Mouse (Mus musculus) stomach, postnatal 0 days (tissue): ENCODE results near the gene Zscan5b. TPM values are rescaled to one million over a fixed set of nuclear protein-coding genes. Genes with fewer than 3 reads are reported as not detected.
A peak's percentile ranks its signal among the peaks of the same experiment; 100 is the strongest.
"Not testable (repeated sequence)": the region's sequence is repeated elsewhere in the genome, so short reads cannot be mapped to it uniquely, and the experiment has no call there.

ENCODE experiments used
- ATAC-seq: fragments of 200-750 bp; cut with Nextera tagmentation; 2 replicates; pipeline ENCODE4 v1.8.0; 2017; ENCODE audit not compliant: low FRiP score, low TSS enrichment
- DNase-seq: peaks from one replicate; pipeline ENCODE4 v3.0.0-alpha.2; 2016; ENCODE audit warnings: low spot score
- H3K27ac ChIP-seq: fragments of 300-500 bp; sonication (generic); replicated peaks from 2 replicates; pipeline ENCODE4 v1.5.1; 2014; ENCODE audit warnings: mild to moderate bottlenecking, control low read depth
- H3K27me3 ChIP-seq: fragments of 300-500 bp; sonication (generic); 2 replicates; pipeline ENCODE4 v1.6.1; 2014; ENCODE audit warnings: low read length; ENCODE audit not compliant: control insufficient read depth, insufficient read depth
- H3K36me3 ChIP-seq: fragments of 300-500 bp; sonication (generic); 2 replicates; pipeline ENCODE4 v1.6.1; 2014; ENCODE audit warnings: low read length, mixed read lengths; ENCODE audit not compliant: control insufficient read depth, insufficient read depth
- H3K4me1 ChIP-seq: fragments of 300-500 bp; sonication (generic); replicated peaks from 2 replicates; pipeline ENCODE4 v1.6.1; 2014; ENCODE audit warnings: antibody characterized with exemption; ENCODE audit not compliant: control insufficient read depth, insufficient read depth
- H3K4me2 ChIP-seq: fragments of 300-500 bp; sonication (generic); replicated peaks from 2 replicates; pipeline ENCODE4 v1.6.1; 2014; ENCODE audit warnings: low read depth, mild to moderate bottlenecking, control low read depth, moderate library complexity
- H3K4me3 ChIP-seq: fragments of 300-500 bp; sonication (generic); 2 replicates; pipeline ENCODE4 v1.5.1; 2014; ENCODE audit warnings: low read depth, low read length, control low read depth
- H3K9ac ChIP-seq: fragments of 300-500 bp; sonication (generic); 2 replicates; pipeline ENCODE4 v1.6.1; 2014; ENCODE audit warnings: mild to moderate bottlenecking, low read length, control low read depth, mixed read lengths
- H3K9me3 ChIP-seq: fragments of 300-500 bp; sonication (generic); 2 replicates; pipeline ENCODE4 v1.6.1; 2016; ENCODE audit warnings: low read length; ENCODE audit not compliant: control insufficient read depth
- CTCF ChIP-seq: IDR thresholded peaks from 2 replicates; pipeline ENCODE4 v1.5.1; 2016; ENCODE audit warnings: antibody characterized with exemption, low read depth, mild to moderate bottlenecking, moderate library complexity
- EP300 ChIP-seq: optimal IDR thresholded peaks from 2 replicates; pipeline ENCODE3; 2016; ENCODE audit warnings: antibody characterized with exemption
- WGBS: fragments of 180-500 bp; shearing (Covaris S2); extraction: QIAGEN DNeasy Blood & Tissue Kit; methylation state at CpG from one replicate; pipeline ENCODE4 v1.1.7; 2014; 5-methylcytosine and 5-hydroxymethylcytosine counted together
- polyA plus RNA-seq: library from polyadenylated mRNA; unstranded; fragments of >200 nt; fragmentation: Nextera tagmentation; extraction: Ambion mirVana; gene quantifications from 2 replicates; pipeline ENCODE4 v1.2.1, GENCODE M21; 2015

Gene Zscan5b
- polyA plus RNA-seq, 1 experiment from 2014 or later: not detected

DNA sequence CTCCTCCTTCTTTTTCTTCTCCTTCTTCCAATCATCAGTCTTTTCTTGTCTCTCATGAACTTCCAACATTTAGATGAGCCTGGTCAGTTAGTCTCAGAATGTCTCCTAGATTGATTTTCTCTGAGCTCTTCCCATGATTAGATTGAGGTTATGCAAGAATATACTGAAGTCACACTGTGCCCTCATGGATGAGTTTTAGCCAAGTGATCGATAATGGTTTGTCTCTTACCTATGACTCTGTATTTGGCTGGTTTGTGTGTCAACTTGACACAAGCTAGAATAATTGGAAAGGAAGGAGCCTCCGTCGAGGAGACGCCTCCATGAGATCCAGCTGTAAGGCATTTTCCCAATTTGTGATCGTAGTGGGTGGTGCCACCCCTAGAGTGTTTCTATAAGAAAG, 32.4 kb downstream of the Zscan5b start:
- ATAC-seq: no peak
- WGBS: 91% methylated on average over 5 of the region's 5 CpGs
- no peak overlapping the region for H3K4me3 ChIP-seq
- H3K4me2 ChIP-seq: no peak overlapping the region
- no peaks in the 10 kb centered on the region for H3K4me1 ChIP-seq
- no peak for DNase-seq
- no peaks in the 10 kb centered on the region for H3K9me3 ChIP-seq
- no peaks in the 10 kb centered on the region for H3K27me3 ChIP-seq
- H3K36me3 ChIP-seq: no peaks in the 10 kb centered on the region
- H3K9ac ChIP-seq: no peak overlapping the region
- H3K27ac ChIP-seq: no peak overlapping the region
- TF ChIP-seq CTCF (no peak), EP300 (no peak)

DNA sequence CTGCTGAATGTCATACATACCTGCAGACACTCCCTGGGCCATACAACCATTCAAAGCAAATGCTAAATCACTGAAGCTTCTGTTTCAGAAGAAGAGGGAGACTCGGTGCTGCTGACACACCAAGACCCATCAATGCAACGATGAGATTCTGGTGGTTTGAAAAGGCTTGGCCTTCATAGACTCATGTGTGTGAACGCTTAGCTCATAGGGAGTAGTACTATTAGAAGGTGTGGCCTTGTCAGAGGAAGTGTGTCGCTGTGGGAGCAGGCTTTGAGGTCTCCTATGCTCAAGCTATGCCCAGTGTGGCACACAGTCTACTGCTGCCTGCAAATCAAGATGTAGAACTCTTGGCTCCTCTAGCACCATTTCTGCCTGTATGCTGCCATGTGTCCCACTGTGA, 35.3 kb downstream of the Zscan5b start:
- 83% methylated on average over 4 of the region's 4 CpGs for WGBS
- ATAC-seq (no peak), DNase-seq (no peak)
- H3K9ac ChIP-seq: no peak overlapping the region
- H3K36me3 ChIP-seq: no peaks in the 10 kb centered on the region
- H3K9me3 ChIP-seq: no peaks in the 10 kb centered on the region
- TF ChIP-seq EP300: no peak
- no peak for TF ChIP-seq CTCF
- no peak overlapping the region for H3K4me2 ChIP-seq
- no peak overlapping the region for H3K27ac ChIP-seq
- H3K27me3 ChIP-seq: no peaks in the 10 kb centered on the region
- H3K4me1 ChIP-seq: no peaks in the 10 kb centered on the region
- no peak overlapping the region for H3K4me3 ChIP-seq

DNA sequence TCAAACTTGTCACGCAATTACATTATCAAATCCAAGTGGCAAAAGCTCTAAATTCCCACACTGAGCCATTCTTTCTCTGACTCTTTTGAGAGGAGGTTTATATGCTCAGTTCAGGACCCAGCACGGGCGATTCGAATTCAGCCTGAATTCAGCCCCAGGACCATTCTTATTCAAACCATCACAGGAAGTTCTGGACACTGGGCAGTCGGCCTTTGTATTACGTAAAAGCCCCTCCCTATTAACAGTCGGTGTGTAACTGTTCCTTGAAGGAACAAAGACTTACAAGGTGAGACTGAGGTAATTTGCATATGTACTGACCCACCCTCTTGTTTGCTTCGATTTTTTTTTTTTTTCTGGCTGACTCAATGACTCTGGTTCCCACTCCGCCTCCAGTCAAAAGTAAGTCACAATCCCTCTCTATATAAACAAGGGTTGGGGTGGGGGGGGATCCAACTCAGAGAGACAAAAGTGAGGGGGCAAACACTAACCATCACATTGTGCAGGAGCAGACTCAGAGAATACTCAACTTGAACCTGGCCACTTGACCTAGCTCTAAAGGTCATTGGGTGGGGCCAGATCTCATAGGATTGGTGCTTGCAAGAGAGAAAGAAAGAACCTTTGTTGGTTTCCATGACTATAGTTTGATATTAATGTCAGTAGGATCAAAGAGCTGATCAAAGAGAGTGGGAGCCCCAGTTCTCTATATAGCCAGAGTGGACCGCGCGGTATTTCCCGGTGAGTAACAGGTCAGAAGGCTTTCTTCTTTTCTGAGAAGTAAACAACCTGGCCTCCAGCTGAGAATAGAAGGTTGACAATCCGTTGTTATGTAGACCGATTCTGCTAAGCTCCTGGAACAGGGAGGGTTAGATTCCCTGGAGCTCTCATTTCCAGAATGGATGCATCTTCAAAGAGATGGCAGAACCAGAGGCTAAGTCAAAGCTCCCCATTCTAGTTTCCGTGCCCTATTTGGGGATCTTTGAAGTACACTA, 36.4 kb downstream of the Zscan5b start:
- WGBS: 37% methylated on average over 16 of the region's 16 CpGs
- no peak overlapping the region for H3K4me3 ChIP-seq
- no peak overlapping the region for H3K27ac ChIP-seq
- H3K4me1 ChIP-seq: no peaks in the 10 kb centered on the region
- H3K27me3 ChIP-seq: no peaks in the 10 kb centered on the region
- no peak for ATAC-seq
- H3K9me3 ChIP-seq: no peaks in the 10 kb centered on the region
- no peak overlapping the region for H3K9ac ChIP-seq
- no peaks in the 10 kb centered on the region for H3K36me3 ChIP-seq
- no peak for TF ChIP-seq CTCF
- no peak for TF ChIP-seq EP300
- H3K4me2 ChIP-seq: no peak overlapping the region
- DNase-seq: no peak

- ATAC-seq, H3K27ac ChIP-seq, H3K4me3 ChIP-seq, H3K9me3 ChIP-seq, H3K4me1 ChIP-seq, H3K36me3 ChIP-seq, H3K4me2 ChIP-seq, H3K9ac ChIP-seq, H3K27me3 ChIP-seq, DNase-seq: not testable (repeated sequence)
- WGBS: 53% methylated on average over 2 of the region's 2 CpGs
Measured at GRCm38 (mm10) chr7:6260004-6260403, 37.9 kb downstream of the Zscan5b start.

DNA sequence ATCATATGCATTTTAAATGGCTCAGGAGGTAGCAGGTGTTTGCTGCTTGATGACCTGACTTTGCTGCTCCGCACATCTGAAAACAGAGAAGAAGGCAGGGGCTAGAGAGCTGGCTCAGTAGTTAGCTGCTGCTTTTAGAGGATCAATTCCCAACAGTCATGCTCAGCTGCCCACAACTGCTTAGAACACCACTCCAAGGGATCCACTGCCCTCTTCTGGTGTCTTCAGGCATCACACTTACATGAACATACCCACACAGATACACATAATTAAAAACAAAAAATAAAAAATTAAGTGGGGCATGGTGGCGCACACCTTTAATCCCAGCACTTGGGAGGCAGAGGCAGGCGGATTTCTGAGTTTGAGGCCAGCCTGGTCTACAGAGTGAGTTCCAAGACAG, 40.0 kb downstream of the Zscan5b start:
- 88% methylated on average over 3 of the region's 3 CpGs for WGBS
- TF ChIP-seq CTCF (peak; percentile 12; the same call in 1 of the 2 replicates), EP300 (no peak)

GRCm38 (mm10) chr7:6262984-6263383, 40.9 kb downstream of the Zscan5b start:
- 75% methylated on average over 4 of the region's 4 CpGs for WGBS
- H3K9me3 ChIP-seq: no peaks in the 10 kb centered on the region

More for the DNA sequence above, 40.0 kb downstream of the Zscan5b start:
- H3K9me3 ChIP-seq: no peaks in the 10 kb centered on the region
- no peak overlapping the region for H3K4me2 ChIP-seq
- DNase-seq (no peak), ATAC-seq (no peak)
- H3K9ac ChIP-seq: no peak overlapping the region
- H3K36me3 ChIP-seq: no peaks in the 10 kb centered on the region
- H3K4me1 ChIP-seq: no peaks in the 10 kb centered on the region
- H3K4me3 ChIP-seq: no peak overlapping the region
- H3K27me3 ChIP-seq: no peaks in the 10 kb centered on the region
- H3K27ac ChIP-seq: no peak overlapping the region

More at GRCm38 (mm10) chr7:6262984-6263383, 40.9 kb downstream of the Zscan5b start:
- no peak for DNase-seq
- Histone ChIP-seq H3K27ac (no peak overlapping the region), H3K9ac (no peak overlapping the region), H3K27me3 (no peaks in the 10 kb centered on the region), H3K4me1 (no peaks in the 10 kb centered on the region), H3K4me3 (no peak overlapping the region), H3K4me2 (no peak overlapping the region), H3K36me3 (no peaks in the 10 kb centered on the region)
- no peak for ATAC-seq
- no peak for TF ChIP-seq EP300
- no peak for TF ChIP-seq CTCF
